Mouse (Mus musculus) neural tube, embryonic 13.5 days (tissue): ENCODE data around the gene Exoc3l2. TPM values are rescaled to one million over a fixed set of nuclear protein-coding genes. Genes with fewer than 3 reads are reported as not detected.

ENCODE experiments used
- ATAC-seq: fragments of 200-750 bp; cut with Nextera tagmentation; 2 replicates; pipeline ENCODE4 v1.8.0; 2017; ENCODE audit warnings: low read depth, mild to moderate bottlenecking, moderate TSS enrichment, moderate library complexity
- H3K27ac ChIP-seq: fragments of 300-500 bp; sonication (generic); replicated peaks from 2 replicates; pipeline ENCODE4 v1.5.1; 2015; ENCODE audit warnings: moderate library complexity, mild to moderate bottlenecking, inconsistent platforms
- H3K27me3 ChIP-seq: fragments of 300-500 bp; sonication (generic); 2 replicates; pipeline ENCODE4 v1.6.1; 2015; ENCODE audit warnings: mild to moderate bottlenecking, inconsistent platforms
- H3K36me3 ChIP-seq: fragments of 300-500 bp; sonication (generic); 2 replicates; pipeline ENCODE4 v1.6.1; 2015; ENCODE audit warnings: mild to moderate bottlenecking, inconsistent platforms
- H3K4me1 ChIP-seq: fragments of 300-500 bp; sonication (generic); replicated peaks from 2 replicates; pipeline ENCODE4 v1.6.1; 2015; ENCODE audit warnings: inconsistent platforms
- H3K4me2 ChIP-seq: fragments of 300-500 bp; sonication (generic); 2 replicates; pipeline ENCODE4 v1.6.1; 2015; ENCODE audit warnings: inconsistent platforms, mild to moderate bottlenecking, moderate library complexity
- H3K4me3 ChIP-seq: fragments of 300-500 bp; sonication (generic); 2 replicates; pipeline ENCODE4 v1.5.1; 2015; ENCODE audit warnings: mild to moderate bottlenecking, inconsistent platforms
- H3K9ac ChIP-seq: fragments of 300-500 bp; sonication (generic); 2 replicates; pipeline ENCODE4 v1.6.1; 2015; ENCODE audit warnings: moderate library complexity, mild to moderate bottlenecking, inconsistent platforms
- H3K9me3 ChIP-seq: fragments of 300-500 bp; sonication (generic); 2 replicates; pipeline ENCODE4 v1.6.1; 2016; ENCODE audit warnings: inconsistent platforms
- WGBS: fragments of 180-500 bp; shearing (Covaris S2); methylation state at CpG from one replicate; pipeline ENCODE4 v1.1.7; 2015; 5-methylcytosine and 5-hydroxymethylcytosine counted together
- polyA plus RNA-seq: library from polyadenylated mRNA; unstranded; fragments of >200 nt; fragmentation: Nextera tagmentation; extraction: Ambion mirVana; gene quantifications from 2 replicates; pipeline ENCODE4 v1.2.1, GENCODE M21; 2015

The Exoc3l2 gene
- polyA plus RNA-seq, 1 experiment from 2014 or later, result 0.52 TPM

- WGBS, result 13% methylated on average over 14 of the region's 14 CpGs
- Histone ChIP-seq H3K27me3 (no peaks in the 10 kb centered on the region), H3K4me3 (peak overlapping the region; percentile 93), H3K9me3 (no peaks in the 10 kb centered on the region), H3K36me3 (peaks cover 17% of the 10 kb centered on the region), H3K4me2 (peak overlapping the region; percentile 99), H3K4me1 (peaks cover 30% of the 10 kb centered on the region), H3K9ac (peak overlapping the region; percentile 97), H3K27ac (peak overlapping the region; percentile 83)
- ATAC-seq, result peak; percentile 20; the same call in 1 of the 2 replicates
These were observed 5.6 kb upstream of the Exoc3l2 start for GRCm38 (mm10) chr7:19457414-19458071.

- peak; percentile 78 for ATAC-seq
These were observed 5.1 kb upstream of the Exoc3l2 start for GRCm38 (mm10) chr7:19458072-19458486.

DNA sequence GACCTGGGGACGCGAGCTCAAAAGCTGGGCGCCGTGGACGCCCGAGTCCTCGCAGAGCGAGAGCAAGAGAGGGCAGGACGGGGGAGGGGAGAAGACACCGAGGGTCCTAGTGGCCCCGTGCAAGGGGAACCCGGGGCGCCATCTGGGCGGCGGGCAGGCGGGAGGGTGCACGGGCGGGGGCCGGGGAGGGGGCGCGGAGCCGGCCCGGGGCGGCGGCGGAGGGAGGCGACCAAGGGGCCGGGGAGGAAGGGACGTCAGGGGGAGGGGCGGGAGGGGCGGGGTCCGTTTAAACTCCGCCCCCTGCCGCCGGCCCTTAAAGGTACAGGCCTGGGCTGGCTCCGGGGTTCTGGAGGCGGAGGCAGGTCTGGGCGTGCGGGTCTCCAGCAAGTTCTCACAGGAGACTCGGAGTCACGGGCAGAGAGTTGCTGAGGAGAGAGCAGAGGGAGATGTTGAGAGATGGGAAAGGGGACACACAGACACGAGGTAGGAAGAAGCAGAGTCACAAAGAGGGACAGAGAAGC, 4.5 kb upstream of the Exoc3l2 start, which contains the start of gene Mark4:
Gene Mark4 (minus strand): TSS at position 231 of the 521 bp plus-strand sequence.
- Histone ChIP-seq H3K27ac (peak within 1 kb of the TSS; percentile 83), H3K4me2 (peak within 1 kb of the TSS; percentile 99), H3K36me3 (peaks cover 10% of the 10 kb centered on the region), H3K9ac (peak within 1 kb of the TSS; percentile 97), H3K27me3 (peaks cover 4% of the 10 kb centered on the region; the same call in 1 of the 2 replicates), H3K4me1 (peaks cover 30% of the 10 kb centered on the region), H3K4me3 (peak within 1 kb of the TSS; percentile 93), H3K9me3 (no peaks in the 10 kb centered on the region)
- ATAC-seq, result peak; percentile 89
- under 1% methylated on average over 27 of the region's 42 CpGs for WGBS

More at GRCm38 (mm10) chr7:19458072-19458486, 5.1 kb upstream of the Exoc3l2 start:
- WGBS, result 0% methylated on average over 24 of the region's 31 CpGs
- Histone ChIP-seq H3K36me3 (peaks cover 15% of the 10 kb centered on the region), H3K4me1 (peaks cover 30% of the 10 kb centered on the region), H3K4me3 (peak overlapping the region; percentile 93), H3K9ac (peak overlapping the region; percentile 97), H3K9me3 (no peaks in the 10 kb centered on the region), H3K27ac (peak overlapping the region; percentile 83), H3K4me2 (peak overlapping the region; percentile 99), H3K27me3 (peaks cover 4% of the 10 kb centered on the region; the same call in 1 of the 2 replicates)

GRCm38 (mm10) chr7:19459144-19459870, 3.8 kb upstream of the Exoc3l2 start:
- H3K4me1 ChIP-seq, result peaks cover 30% of the 10 kb centered on the region
- H3K4me2 ChIP-seq, result peak overlapping the region; percentile 99
- 24% methylated on average over 6 of the region's 6 CpGs for WGBS
- peaks cover 10% of the 10 kb centered on the region for H3K27me3 ChIP-seq
- H3K36me3 ChIP-seq, result peaks cover 8% of the 10 kb centered on the region
- peak overlapping the region; percentile 83 for H3K27ac ChIP-seq
- no peak for ATAC-seq
- H3K9me3 ChIP-seq, result no peaks in the 10 kb centered on the region
- H3K9ac ChIP-seq, result peak overlapping the region; percentile 97
- peak overlapping the region; percentile 93 for H3K4me3 ChIP-seq

DNA sequence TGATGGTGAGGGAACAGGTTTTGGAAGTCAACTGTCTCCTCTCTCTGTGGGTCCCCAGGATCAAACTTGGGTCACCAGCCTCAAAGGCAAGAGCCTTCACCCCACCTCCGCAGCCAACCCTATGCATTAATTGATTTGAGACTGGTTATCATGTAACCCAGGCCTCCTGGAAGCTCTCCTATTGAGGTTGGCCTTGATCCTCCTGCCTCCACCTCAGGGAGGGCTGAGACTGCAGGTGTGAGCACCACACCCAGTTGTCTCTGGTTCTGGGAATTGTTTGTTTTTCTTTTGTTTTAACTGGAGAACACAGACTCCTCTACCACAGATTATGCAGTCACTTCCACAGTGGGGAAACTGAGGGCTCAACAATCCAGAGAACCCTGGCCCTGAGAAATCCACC, 2.6 kb upstream of the Exoc3l2 start:
- Histone ChIP-seq H3K9me3 (no peaks in the 10 kb centered on the region), H3K27ac (no peak overlapping the region), H3K4me2 (no peak overlapping the region), H3K4me1 (peaks cover 30% of the 10 kb centered on the region), H3K27me3 (peaks cover 21% of the 10 kb centered on the region), H3K36me3 (peaks cover 8% of the 10 kb centered on the region; the same call in 1 of the 2 replicates), H3K9ac (no peak overlapping the region), H3K4me3 (no peak overlapping the region)
- no peak for ATAC-seq
- WGBS, result 74% methylated on average over 1 of the region's 1 CpGs

DNA sequence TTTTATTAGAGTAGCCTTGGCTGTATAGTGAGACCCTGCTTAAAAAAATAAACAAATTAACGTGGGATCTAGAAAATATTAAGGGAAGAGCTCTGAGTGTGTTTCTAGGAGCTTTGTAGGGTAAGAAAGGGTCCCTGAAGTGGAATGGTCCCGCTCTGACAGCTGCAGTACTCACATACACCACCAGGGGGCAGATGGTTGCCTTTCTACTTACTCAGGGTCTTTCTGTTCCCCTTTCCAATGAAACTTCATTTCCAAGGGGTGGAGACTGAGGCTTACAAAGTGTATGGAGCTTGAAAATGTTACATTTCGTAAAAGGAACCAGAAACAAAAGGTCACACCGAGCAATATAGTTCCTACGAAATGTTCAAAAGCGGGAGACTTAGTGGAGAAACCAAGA, 1.6 kb upstream of the Exoc3l2 start:
- H3K9ac ChIP-seq, result no peak overlapping the region
- no peak overlapping the region for H3K4me2 ChIP-seq
- no peak overlapping the region for H3K27ac ChIP-seq
- 10% methylated on average over 6 of the region's 6 CpGs for WGBS
- peaks cover 21% of the 10 kb centered on the region for H3K4me1 ChIP-seq
- ATAC-seq, result no peak
- peaks cover 29% of the 10 kb centered on the region for H3K27me3 ChIP-seq
- no peak overlapping the region for H3K4me3 ChIP-seq
- H3K36me3 ChIP-seq, result no peaks in the 10 kb centered on the region
- H3K9me3 ChIP-seq, result no peaks in the 10 kb centered on the region

- Histone ChIP-seq H3K9me3 (no peaks in the 10 kb centered on the region), H3K4me3 (no peak overlapping the region), H3K4me1 (peaks cover 12% of the 10 kb centered on the region), H3K27ac (no peak overlapping the region), H3K27me3 (peaks cover 38% of the 10 kb centered on the region), H3K4me2 (no peak overlapping the region), H3K36me3 (no peaks in the 10 kb centered on the region), H3K9ac (no peak overlapping the region)
- ATAC-seq, result no peak
- 50% methylated on average over 4 of the region's 4 CpGs for WGBS
These were observed 688 bp upstream of the Exoc3l2 start for GRCm38 (mm10) chr7:19462443-19462842.

GRCm38 (mm10) chr7:19464367-19465307, 1.5 kb downstream of the Exoc3l2 start:
- Histone ChIP-seq H3K9me3 (no peaks in the 10 kb centered on the region), H3K36me3 (no peaks in the 10 kb centered on the region), H3K4me1 (peaks cover 2% of the 10 kb centered on the region), H3K27me3 (peaks cover 60% of the 10 kb centered on the region), H3K4me2 (0 out of 2 replicates have a peak overlapping the region, but pooled peaks have one; percentile 11), H3K27ac (no peak overlapping the region), H3K9ac (peak overlapping the region; percentile 49), H3K4me3 (no peak overlapping the region)
- 13% methylated on average over 22 of the region's 22 CpGs for WGBS
- no peak for ATAC-seq

- Histone ChIP-seq H3K9ac (no peak overlapping the region), H3K4me3 (no peak overlapping the region), H3K4me2 (no peak overlapping the region), H3K9me3 (no peaks in the 10 kb centered on the region), H3K27ac (no peak overlapping the region), H3K27me3 (peaks cover 79% of the 10 kb centered on the region), H3K36me3 (no peaks in the 10 kb centered on the region), H3K4me1 (no peaks in the 10 kb centered on the region)
- ATAC-seq, result no peak
- WGBS, result 66% methylated on average over 5 of the region's 5 CpGs
These were observed 3.5 kb downstream of the Exoc3l2 start for GRCm38 (mm10) chr7:19466602-19467145.

DNA sequence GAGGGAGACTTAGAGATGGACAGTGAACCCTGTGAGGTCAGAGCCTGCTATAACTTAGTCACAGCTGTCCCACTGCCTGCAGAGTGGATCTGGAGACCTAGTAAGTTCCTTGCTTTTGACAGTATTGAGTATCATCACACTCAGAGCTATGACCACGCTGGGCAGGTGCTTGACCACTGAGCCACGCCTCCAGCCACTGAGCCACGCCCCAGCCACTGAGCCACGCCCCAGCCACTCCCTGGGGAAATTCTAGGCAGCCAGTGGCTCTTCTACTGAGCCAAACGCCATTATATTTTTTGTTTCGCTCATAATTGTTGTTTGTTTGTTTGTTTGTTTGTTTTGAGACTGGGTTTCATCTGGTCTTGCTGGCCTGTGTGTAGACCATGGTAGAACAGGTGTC, 4.5 kb downstream of the Exoc3l2 start:
- Histone ChIP-seq H3K9me3 (no peaks in the 10 kb centered on the region), H3K9ac (no peak overlapping the region), H3K27me3 (peaks cover 88% of the 10 kb centered on the region), H3K36me3 (no peaks in the 10 kb centered on the region), H3K4me1 (no peaks in the 10 kb centered on the region), H3K4me2 (no peak overlapping the region), H3K27ac (no peak overlapping the region), H3K4me3 (no peak overlapping the region)
- ATAC-seq, result no peak
- 41% methylated on average over 6 of the region's 6 CpGs for WGBS

DNA sequence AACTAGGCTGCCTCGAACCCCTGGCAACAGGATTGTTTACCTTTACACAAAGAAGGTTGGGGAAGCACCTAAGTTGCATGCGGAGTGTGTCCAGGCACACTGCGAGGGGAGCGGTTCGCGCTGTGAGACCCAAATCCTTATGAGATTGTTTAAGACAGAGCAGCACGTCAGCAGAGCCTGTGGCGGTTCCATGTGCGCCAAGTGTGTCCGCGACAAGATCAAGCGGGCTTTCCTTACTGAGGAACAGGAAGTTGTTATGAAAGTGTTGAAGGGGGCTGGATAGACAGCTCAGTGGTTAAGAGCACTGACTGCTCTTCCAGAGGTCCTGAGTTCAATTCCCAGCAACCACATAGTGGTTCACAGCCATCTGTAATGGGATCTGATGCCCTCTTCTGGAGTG, 5.1 kb downstream of the Exoc3l2 start:
- peaks cover 91% of the 10 kb centered on the region for H3K27me3 ChIP-seq
- WGBS, result 68% methylated on average over 12 of the region's 12 CpGs
- H3K4me2 ChIP-seq, result no peak overlapping the region
- H3K27ac ChIP-seq, result no peak overlapping the region
- H3K9ac ChIP-seq, result no peak overlapping the region
- no peaks in the 10 kb centered on the region for H3K36me3 ChIP-seq
- H3K4me1 ChIP-seq, result no peaks in the 10 kb centered on the region
- H3K4me3 ChIP-seq, result no peak overlapping the region
- ATAC-seq, result no peak
- no peaks in the 10 kb centered on the region for H3K9me3 ChIP-seq
